Mouse (Mus musculus) thymus, postnatal 14 days (tissue): ENCODE measurements around the gene Rapsn.
A peak's percentile ranks its signal among the peaks of the same experiment; 100 is the strongest.

ENCODE experiments used
- DNase-seq: peaks from one replicate; pipeline ENCODE4 v3.0.0; 2021

Gene Rapsn

DNA sequence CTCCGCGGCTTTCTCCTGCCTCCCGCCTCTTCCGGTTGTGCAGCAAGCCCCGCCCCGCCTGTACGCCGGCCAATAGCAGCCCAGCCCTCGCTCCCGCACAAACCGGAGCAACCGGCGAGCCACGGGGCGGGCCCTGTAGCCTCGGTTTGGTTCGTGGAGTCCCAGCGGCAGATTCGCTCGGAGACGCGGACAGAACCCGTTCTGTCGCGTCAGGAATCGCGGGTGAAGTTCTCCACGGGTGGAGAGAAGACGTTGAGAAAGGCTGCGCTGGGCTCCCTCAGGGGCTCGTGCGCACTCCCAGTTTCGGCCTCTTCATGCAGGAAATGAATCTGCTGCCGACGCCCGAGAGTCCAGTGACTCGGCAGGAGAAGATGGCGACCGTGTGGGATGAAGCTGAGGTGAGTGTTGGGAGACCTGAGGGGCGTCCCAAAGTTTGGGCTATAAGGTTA is 18.5 kb downstream of the Rapsn start, which contains the start of gene Psmc3:
TSS of gene Psmc3 (plus strand) at position 76 of the 449 bp plus-strand sequence.
- DNase-seq, result peak; percentile 98

DNA sequence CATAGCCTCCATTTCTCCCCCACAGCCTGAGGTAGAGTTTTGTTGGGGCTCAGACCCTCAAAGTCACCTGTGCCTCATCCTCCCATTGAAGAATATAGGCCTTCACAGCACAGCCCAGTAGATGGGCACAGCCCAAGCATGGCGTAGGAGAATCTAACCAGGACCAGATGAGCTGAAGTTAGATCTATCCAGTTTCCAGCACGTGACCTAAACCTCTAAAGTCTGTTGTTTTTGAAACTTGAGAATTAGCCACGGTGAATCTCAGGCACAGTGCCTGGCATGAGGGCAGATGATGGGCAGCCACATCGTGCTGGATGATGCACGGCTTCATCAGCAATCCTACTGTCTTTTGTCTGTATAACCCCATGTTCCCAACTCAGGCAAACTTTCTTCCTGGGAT is 23.0 kb downstream of the Rapsn start:
- no peak for DNase-seq

DNA sequence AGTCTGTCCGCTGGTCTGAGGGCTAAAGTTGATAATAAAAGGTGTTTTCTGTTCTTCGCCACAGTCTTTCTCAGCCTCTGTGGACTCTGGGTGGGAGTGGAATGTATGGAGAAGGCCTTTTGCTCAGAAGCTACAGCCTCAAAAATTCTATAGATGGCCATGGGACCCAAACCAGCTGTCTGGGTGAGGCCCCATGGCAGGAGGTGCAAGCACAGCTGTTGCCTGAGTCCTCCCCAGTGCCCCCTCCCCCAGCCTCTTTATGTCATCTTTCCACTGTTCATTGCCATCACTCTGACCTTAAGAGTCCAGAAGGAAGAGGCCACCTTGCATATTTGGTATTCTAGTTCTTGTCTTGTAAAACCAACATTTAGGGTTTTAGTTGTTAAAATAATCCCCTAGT is 24.0 kb downstream of the Rapsn start:
- no peak for DNase-seq

DNA sequence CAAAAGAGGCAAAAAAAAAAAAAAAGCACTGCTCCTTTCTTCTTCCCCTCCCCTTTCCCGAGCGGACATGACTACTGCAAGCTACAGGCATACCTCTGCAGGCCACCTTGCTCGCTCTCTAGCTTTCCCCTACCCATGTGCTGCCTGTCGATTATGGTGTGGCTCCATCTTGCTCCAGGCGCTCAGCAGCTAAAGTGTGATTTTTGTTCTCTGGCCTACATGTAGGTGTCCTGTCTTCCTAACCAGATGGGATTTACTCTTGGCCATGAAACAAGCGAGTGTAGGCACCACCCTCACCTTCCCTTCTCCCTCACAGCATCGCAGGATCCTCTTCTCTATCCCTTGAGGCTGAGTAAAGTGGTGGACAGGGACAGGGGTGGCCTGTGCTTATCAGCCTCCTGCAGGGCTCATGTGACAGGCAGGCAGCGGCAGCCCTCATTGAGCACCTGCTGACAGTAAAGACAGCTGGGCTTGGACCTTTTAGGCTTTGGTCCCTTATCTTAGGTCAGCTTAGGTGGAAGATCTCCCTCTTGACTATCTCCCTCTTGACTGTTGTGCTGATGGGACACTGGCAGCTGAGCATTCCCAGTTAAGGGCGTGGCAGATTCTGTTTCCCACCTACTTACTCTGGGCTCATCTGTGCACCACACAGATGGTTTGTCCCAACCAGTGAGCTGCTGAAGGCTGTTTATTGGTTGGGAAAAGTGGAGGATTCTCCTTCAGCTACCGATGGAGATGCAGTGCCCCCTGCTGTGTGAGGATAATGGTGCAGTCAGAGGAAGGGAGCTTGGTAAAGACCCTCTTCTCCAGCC is 25.3 kb downstream of the Rapsn start:
- DNase-seq, result peak; percentile 52

DNA sequence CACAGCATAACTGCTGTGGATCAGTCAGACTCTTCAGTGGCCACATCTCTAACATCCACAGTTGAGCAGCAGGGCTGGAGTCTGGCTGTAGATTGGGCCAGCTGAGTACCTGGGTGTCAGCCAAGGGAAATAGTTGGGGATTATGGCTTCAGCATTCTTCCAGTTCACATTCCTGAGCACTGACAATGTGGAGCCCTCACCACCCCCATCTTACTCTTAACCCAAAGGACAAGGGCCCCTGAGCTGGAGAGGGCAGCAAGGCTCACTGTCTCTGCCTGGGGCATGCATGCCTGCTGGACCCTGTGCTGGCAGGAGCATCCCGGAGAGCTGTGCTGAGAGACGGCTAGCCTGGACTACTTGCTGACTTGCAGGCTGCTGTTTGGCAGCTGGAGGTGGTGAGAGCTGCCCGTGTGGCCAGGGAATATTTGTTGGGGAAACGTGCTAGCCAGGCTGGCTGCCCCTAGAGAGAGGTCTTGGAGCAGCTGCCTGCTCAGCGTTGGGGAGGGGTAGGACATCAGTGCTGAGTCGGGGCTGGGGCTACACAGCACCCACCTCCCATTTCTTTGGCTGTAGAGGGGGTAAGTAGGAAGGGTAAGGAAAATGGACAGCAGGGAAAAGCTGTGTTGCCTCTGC is 26.5 kb downstream of the Rapsn start:
- DNase-seq, result no peak

DNA sequence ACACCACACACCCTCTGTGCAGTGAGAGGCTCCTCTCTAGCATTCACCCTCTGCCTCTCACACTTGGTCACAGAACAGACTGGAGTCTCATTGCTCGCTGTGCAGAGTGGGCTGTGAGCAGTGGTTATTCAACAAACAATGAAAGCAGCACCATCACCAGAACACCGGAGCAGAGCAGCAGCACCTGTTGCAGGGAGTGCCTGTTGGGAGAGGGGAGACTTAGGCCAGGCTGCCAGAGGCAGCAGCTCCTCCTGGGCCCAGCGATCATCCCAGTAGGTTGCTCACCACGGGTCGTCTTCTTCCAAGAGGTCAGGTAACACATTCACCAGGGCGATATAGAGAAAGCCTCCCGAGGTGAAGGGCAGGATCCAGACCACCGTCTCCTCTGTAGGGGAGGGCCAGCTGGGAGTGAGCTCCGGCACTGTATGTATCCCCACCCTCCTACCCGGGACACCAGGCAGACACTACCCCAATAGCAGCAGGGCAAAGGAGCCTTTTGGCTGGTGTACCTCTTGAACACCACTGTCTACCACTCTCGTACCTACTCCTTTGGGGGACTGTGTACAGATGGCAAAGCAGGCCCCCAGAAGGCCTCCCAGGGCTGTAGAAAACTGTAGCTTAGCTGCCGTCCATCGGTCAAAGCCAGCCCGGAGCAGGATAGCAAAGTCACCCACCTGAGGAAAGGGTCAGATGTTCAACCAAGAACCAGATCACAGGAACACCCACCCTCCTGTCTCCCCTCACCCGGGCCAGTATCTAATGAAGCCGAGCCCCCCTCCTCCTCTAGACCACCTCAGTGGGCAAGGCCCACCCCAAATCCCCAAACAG is 27.6 kb downstream of the Rapsn start:
- no peak for DNase-seq

DNA sequence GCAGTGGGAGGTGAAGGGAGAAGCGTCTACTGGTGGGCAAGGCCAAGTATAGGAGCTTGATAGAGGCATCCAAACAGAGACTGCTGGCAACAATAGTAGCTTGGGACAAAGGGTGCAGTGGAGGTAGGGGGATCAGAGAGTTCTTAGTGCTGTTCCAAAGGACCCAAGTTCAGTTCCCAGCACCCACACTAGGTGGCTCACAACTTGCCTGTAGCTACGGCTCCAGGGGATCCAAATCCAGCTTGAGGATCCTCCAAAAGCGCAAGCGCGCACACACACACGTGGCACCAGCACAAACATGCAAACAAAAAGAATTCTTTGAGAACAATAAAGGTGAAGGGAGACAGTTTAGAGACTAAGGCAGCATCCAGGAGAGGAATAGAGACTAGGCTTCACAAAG is 28.8 kb downstream of the Rapsn start:
- DNase-seq, result no peak

DNA sequence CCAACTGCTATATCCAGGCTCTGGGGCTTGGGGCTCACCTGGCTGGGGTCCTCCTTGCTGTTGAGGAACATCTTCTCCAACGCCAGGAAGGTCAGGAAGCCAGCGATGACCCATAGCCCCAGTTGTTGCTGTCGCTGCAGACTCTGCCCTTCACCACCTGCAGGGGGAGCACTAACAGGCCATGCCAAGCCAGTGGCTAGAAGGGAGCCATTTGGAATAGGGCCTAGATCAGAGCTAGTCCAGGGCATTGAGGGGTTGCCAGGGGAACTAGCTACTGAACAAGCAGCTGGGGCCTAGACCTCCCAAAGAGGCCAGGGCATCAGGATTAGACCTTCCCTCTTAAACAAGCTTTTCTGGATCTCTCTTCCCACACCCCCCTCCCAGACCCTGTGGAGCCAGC is 30.1 kb downstream of the Rapsn start:
- peak; percentile 67 for DNase-seq

DNA sequence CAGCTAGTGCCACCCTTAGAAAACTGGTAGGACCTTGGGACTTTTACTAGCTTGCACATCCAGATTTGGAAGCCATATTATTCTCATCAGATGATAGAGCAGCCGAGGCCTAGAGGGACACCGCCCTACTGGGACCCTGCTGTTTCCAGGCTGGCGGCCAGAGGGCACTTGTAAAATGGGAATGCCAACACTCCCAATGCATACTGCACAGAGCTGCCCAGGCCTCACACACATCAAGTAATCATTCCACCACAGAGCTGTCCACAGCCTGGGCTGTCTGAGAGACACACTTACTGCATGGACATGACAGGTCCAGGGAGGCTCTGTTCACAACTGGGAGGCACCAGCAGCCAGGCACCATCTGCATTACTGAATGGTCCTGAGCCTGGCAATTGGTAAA is 31.0 kb downstream of the Rapsn start:
- DNase-seq, result no peak

DNA sequence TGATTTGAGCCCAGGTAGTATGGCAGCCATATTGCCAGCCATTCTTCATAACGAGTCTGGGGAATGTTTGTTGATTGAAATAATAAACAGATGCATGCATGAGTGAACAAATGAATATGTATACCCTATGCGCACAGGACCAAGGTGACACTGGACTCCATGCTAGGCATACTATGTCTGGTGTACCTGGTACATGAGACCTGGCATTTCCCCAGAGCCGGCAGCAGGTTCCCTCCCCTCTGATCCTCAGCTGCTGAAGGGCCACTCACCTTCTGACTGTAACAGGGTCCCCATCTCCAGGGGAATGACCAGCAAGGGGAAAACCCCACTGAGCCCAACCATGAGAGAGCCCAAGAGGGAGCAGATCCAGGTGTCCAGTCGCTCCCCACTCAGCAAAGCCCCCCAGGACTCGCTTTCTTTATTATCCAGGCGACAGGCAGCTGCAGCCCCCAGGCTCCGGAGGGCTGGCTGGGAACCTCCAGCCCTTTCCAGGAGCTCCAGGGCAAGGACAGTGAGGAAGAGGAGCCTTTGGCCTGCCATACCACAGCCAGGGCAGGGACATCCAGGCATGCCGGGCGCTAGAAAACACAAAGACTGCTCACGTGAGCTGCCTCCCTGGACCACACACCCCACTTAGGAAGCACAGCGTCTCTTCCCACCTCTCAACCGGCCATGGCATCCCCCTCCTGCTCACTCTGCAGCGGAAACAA is 32.9 kb downstream of the Rapsn start:
- DNase-seq, result no peak

DNA sequence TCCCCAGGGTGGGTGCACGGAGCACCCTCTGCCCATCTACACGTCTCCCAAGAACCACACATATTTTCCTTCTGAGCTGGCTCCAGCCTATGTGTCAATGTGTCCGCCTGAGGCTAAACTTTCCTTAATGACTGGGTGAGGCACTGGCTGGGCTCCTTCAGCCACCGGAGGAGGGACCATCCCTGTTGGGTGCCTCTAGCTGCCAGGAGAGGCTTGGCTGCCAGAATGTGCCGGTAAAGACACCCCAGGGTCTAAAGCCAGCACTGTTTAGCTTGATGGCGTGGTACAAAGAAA is 33.4 kb downstream of the Rapsn start:
- no peak for DNase-seq

DNA sequence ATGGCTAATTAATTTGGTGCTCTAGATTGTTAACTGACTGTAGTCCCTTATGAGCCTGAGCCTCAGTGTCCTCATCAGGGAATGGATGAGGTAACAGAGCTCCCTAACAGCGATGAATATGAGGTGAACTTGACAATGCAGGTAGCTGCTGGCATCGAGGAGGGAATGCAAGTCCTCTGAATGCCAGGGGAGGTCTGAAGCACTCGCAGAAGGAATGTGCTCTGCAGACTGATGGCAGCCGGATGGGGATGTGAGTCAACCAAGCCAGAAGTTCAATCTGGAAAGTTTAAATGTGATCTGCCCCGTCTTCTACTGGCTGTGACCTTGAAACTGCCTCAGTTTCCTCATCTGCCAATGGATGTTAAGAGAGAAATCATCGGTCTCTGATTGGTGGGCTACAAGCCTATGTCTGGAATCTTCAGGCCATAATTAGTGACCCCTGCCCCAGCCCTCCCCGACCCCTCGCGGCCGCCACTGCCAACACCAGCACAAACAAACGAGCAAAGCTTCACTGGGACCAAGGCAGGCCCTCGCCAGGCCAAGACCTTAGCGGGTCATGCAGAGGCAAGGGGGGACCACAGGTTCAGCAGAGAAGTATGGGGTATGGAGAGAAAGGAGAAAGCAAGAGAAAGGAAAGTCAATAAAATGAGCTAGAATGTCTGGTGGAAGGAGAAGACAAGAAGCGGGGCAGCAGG is 34.0 kb downstream of the Rapsn start:
- no peak for DNase-seq

DNA sequence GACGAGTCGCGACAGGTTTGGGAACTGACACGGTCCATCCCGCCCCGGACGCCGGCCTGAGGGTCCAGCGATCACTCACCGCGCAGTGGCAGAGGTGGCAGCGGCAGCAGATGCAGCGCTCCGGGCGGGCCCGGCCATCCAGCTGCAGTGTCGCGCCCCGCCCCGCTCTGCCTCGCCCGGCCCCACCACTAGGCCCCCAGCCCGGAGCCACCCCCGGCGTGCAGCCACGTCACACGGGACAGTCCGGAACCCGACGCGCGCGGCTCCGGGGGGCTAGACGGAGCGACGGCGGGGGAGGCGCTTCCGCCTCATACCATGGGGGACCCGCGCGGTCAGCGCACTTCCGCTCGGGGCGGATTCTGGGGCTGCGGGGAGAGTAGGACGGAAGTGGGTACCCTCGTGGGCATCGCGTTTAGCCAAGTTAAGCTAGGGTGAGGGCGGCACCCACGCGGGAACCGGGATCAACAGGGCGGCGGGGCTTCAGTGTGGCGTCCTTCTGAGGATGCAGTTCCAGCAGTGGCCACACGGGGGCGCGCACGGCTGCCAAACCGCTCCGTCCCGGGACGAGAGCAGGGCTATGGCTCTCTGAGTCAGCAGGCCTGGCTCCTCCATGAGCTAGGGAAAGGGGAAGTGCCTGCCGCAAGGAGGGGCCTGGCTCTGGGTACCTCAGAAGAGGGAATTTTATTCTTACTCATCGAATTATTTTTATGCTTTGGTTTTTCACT is 34.8 kb downstream of the Rapsn start, which contains the start of gene Slc39a13:
TSS of gene Slc39a13 (minus strand) at position 342 of the 725 bp plus-strand sequence.
- peak; percentile 96 for DNase-seq

DNA sequence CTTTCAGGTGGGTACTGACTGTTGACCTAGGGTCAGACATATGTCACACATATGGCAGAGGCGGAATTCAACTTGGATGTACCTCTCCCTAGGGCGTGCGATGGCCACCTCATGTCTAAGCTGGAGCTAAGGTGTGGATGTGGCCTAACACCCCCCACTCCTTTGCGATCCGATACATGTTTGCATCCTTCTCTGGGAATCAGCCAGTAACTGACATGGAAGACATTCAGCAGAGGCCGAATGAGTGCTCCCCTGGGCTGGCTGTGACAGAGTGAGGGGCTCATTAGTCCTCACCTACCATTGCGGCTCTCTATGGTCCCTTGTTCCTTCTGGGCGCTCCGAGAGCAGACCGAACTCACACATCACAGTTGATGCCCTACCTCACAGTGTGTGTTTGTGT is 35.6 kb downstream of the Rapsn start:
- DNase-seq, result no peak

DNA sequence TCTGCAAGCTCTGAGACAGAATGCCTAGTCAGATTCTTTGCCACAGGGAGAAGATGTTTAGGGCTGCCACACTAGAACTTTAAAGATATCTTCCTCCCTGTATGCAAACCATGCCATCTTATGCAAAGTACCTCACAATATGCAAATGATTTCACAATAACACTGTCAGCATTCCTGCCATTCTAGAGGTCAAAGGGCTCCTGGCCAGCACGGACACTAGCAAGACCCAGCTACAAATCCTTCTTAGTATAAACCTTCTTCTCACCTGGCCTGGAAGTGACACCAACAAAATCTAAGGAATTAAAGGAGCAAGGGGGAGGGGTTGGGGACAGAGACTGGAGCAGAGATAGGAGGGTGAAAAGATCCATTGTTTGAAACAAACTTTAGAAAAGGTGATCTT is 36.7 kb downstream of the Rapsn start:
- DNase-seq, result no peak

DNA sequence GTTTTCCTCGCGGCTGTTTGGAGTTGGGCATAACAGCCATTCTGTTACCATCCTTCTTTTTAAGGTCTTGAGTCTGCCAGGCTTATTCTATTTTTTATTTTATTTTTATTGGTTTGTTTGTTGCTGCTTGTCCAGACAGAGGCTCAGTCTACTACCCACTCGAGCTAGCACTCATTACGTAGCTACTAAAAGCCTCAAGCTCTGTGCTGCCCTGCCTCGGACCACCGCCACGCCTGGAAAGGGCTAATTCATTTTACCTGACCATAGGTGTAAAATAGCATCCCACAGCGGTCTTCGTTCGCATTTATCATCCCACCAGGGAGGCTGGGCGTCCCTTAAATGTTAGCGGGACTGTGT is 42.5 kb downstream of the Rapsn start:
- DNase-seq, result no peak

DNA sequence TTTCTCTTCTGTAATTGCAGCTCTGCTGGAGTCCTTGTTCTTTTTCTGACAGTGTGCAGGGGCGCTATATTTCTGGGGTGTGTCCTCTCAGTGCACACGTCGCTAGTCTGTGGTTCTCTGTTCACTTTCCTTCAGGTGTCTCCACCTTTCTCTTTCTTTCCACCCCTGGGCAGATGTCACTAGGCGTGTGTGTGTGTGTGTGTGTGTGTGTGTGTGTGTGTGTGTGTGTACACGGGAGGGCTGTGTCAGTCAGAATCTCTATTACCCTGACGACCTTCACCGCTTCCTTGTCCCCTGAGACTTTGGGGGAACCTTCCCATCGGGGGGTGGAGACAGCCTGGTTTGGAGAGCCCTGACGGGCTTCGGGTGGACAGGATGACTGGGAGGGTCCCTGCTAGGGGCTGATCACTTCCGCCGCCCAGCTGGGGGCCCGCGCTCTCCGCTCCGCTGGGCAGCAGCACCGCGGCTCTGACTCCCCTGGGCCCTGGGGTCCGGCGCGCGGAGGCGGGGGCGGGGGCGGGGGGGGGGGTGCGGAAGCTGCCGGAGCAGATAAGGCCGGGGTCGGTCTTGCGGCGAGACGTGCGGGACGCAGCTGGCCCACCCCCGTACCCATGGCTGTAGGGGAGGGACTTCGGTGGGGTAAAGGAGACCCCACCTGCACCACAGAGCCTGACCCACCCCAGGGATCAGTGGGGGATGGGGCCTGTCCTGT is 43.0 kb downstream of the Rapsn start:
- no peak for DNase-seq

DNA sequence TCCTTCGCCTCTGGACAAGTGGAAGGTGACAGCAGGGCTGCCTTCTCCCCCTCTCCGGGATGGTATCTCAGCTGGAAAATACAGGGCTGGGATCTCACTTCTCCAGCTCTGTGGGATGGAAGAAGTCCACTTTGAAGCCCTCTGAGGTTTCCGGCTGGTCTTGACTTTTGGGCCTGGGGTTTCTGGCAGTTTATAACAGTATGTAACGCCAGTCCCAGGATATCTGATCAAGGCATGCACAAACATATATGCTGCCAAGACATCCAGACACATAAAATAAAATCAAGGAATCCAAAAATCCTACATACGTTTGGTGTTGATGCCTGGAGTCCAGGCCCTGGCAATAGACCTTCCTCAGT is 43.6 kb downstream of the Rapsn start:
- DNase-seq, result no peak

DNA sequence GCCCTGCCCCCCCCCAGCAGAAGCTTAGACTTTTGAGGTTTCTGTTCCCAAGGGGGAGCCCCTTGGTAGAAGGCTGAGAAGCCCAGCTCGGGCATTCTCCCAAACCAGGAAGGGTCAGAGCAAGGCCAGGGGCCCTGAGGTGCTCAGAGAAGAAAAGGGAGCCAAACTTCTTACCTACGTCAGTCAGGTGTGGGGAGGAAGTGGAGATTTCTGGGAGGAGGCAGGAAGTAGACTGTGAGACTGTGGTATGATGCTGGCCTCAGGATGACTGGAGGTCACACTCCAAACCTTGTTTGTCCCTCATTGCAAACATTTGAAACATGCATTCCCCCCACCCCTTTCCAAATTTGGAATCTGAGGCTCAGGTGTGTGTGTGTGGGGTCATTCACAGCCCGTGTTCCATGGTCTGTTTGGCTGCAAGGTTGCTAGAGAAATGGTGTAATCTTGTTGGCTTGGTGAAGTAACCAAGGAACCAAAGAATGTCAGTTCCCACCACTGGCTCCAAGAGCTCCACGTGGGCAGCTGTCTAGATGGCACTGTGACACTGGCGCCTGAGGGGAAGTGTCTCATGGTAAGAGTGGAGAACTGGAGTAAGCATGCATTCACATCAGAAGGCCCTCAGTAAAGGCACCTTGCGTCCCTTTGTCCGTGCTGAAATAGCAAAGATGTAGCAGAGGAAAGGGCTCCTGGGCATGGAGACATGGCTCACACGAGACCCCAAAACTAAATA is 45.5 kb downstream of the Rapsn start:
- DNase-seq, result no peak
